Mouse (Mus musculus) cerebellum, adult 2 months (tissue): Measurements from ENCODE around the gene Ap1b1. TPM values are rescaled to one million over a fixed set of nuclear protein-coding genes. Genes with fewer than 3 reads are reported as not detected.

ENCODE experiments used
- DNase-seq, 2 experiments: peaks; one replicate each; pipeline ENCODE4 v3.0.0; 2021
- H3K27ac ChIP-seq: fragments of 200-500 bp; 2 replicates; pipeline ENCODE4 v1.5.1; 2012; ENCODE audit warnings: low read length, control low read depth, inconsistent platforms; ENCODE audit not compliant: insufficient read depth
- H3K27me3 ChIP-seq: fragments of 200-500 bp; 2 replicates; pipeline ENCODE4 v1.6.1; 2012; ENCODE audit warnings: inconsistent platforms, mild to moderate bottlenecking, low read length, moderate library complexity; ENCODE audit not compliant: control insufficient read depth, insufficient read depth
- H3K4me1 ChIP-seq: fragments of 200-500 bp; 2 replicates; pipeline ENCODE4 v1.6.1; 2011; ENCODE audit warnings: low read length; ENCODE audit not compliant: control insufficient read depth, insufficient read depth
- H3K4me3 ChIP-seq: fragments of 200-500 bp; replicated peaks from 2 replicates; pipeline ENCODE3; 2011; ENCODE audit warnings: mild to moderate bottlenecking, low read depth, low read length, control low read depth; ENCODE audit not compliant: insufficient read depth
- CTCF ChIP-seq: fragments of 200-500 bp; IDR thresholded peaks from 2 replicates; pipeline ENCODE4 v1.5.1; 2011; ENCODE audit warnings: low read depth, mild to moderate bottlenecking, control low read depth, low read length, moderate library complexity, borderline replicate concordance; ENCODE audit not compliant: insufficient read depth
- POLR2A ChIP-seq: fragments of 200-500 bp; IDR thresholded peaks from 2 replicates; pipeline ENCODE4 v1.6.1; 2011; ENCODE audit warnings: low read length, control low read depth, borderline replicate concordance; ENCODE audit not compliant: insufficient read depth
- WGBS: fragments of 180-500 bp; shearing (Covaris S2); methylation state at CpG from one replicate; pipeline ENCODE4 v1.1.7; 2018; 5-methylcytosine and 5-hydroxymethylcytosine counted together
- polyA plus RNA-seq: library from polyadenylated mRNA; depleted of rRNA; stranded (reverse); fragments of >200 nt; gene quantifications from 2 replicates; pipeline ENCODE4 v1.2.3, GENCODE M21; 2012

Gene Ap1b1
- polyA plus RNA-seq, 1 experiment = 180 TPM

DNA sequence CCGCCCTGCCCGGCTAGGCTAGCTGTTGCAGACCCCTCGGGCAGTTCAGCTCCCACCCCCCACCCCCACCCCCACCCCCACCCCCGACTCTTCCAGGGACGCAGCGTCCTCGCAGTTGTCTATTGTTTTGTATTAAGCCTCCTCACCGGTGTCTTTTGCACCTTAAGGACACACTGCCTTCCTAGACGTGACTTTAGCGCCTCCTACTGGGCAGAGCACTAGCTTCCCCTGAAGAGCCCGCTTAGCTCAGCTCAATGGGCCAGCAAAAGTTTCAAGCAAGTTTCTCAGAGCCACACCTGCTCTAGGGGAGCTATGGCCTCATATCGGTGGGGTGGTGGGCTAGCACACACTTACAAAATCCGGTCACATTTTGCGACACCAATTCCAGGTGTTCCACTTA is 11.0 kb upstream of the Ap1b1 start:
- peak; percentile 55 to 68 for DNase-seq
- TF ChIP-seq CTCF = peak; percentile 91
- TF ChIP-seq POLR2A = no peak
- 9% methylated on average over 14 of the region's 14 CpGs for WGBS
- no peak overlapping the region for H3K27ac ChIP-seq
- no peak overlapping the region for H3K4me3 ChIP-seq
- no peaks in the 10 kb centered on the region for H3K4me1 ChIP-seq
- no peaks in the 10 kb centered on the region for H3K27me3 ChIP-seq

GRCm38 (mm10) chr11:4983010-4983409 is 3.6 kb upstream of the Ap1b1 start:
- TF ChIP-seq CTCF (no peak), POLR2A (no peak)

DNA sequence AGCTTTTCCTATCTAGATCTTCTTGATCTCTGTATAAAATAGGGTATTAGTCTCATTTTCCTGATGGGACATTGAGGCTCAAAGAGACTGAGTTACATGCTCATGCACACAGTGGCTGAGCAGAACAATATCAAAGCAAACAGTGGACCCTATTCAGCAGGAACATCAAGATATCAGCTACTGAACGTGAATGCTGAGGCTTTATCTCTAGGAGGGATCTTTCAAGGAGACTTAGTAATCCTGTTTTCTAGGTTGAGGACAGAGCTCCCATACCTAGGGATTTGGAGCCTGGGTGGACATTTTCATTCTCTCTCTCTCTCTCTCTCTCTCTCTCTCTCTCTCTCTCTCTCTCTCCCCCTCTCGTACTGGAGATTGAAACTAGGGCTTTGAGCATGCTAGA is 3.1 kb upstream of the Ap1b1 start:
- Histone ChIP-seq H3K27me3 (no peaks in the 10 kb centered on the region), H3K27ac (no peak overlapping the region), H3K4me3 (no peak overlapping the region), H3K4me1 (peaks cover 3% of the 10 kb centered on the region; the same call in 1 of the 2 replicates)
- TF ChIP-seq POLR2A = no peak
- TF ChIP-seq CTCF = no peak
- 91% methylated on average over 2 of the region's 2 CpGs for WGBS
- DNase-seq = no peak

More at GRCm38 (mm10) chr11:4983010-4983409, 3.6 kb upstream of the Ap1b1 start:
- DNase-seq = no peak
- no peak overlapping the region for H3K27ac ChIP-seq
- H3K27me3 ChIP-seq = no peaks in the 10 kb centered on the region
- 66% methylated on average over 3 of the region's 3 CpGs for WGBS
- H3K4me1 ChIP-seq = peaks cover 3% of the 10 kb centered on the region; the same call in 1 of the 2 replicates
- H3K4me3 ChIP-seq = no peak overlapping the region

DNA sequence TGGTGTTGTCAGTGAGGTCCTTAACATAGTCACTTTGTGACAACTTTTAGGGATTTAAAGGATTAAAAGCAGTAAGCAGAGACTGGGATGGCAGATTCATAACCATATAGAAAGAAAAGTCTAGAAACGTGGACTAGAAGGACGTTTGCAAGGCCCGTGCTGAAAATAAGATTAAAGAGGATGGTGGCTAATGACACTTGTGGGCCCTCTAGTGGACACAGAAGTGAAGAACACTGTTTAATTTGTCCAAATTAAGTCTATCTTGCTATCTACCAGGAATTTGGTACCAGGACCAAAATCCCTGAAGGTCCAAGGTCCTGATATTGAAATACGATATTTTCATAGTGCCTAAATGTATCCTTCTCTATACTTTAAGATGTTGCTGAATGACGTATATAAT is 2.4 kb upstream of the Ap1b1 start:
- Histone ChIP-seq H3K4me1 (peaks cover 8% of the 10 kb centered on the region; the same call in 1 of the 2 replicates), H3K27ac (no peak overlapping the region), H3K4me3 (no peak overlapping the region), H3K27me3 (no peaks in the 10 kb centered on the region)
- 4% methylated on average over 5 of the region's 5 CpGs for WGBS
- TF ChIP-seq POLR2A (no peak), CTCF (peak; percentile 25; the same call in 1 of the 2 replicates)
- DNase-seq = peak in 1 of 2 experiments; percentile 51

GRCm38 (mm10) chr11:4984799-4985198 is 1.8 kb upstream of the Ap1b1 start:
- 83% methylated on average over 3 of the region's 3 CpGs for WGBS
- DNase-seq = no peak
- Histone ChIP-seq H3K27ac (no peak overlapping the region), H3K27me3 (no peaks in the 10 kb centered on the region), H3K4me3 (no peak overlapping the region), H3K4me1 (peaks cover 12% of the 10 kb centered on the region)
- no peak for TF ChIP-seq POLR2A
- TF ChIP-seq CTCF = no peak

GRCm38 (mm10) chr11:4987487-4987852 is 846 bp downstream of the Ap1b1 start:
- no peak for DNase-seq
- Histone ChIP-seq H3K27ac (0 out of 2 replicates have a peak overlapping the region, but pooled peaks have one; percentile 44), H3K27me3 (no peaks in the 10 kb centered on the region), H3K4me1 (peaks cover 21% of the 10 kb centered on the region), H3K4me3 (peak overlapping the region; percentile 67)
- WGBS = 32% methylated on average over 11 of the region's 11 CpGs
- TF ChIP-seq CTCF (no peak), POLR2A (no peak)

GRCm38 (mm10) chr11:4989187-4989586 is 2.6 kb downstream of the Ap1b1 start:
- 69% methylated on average over 3 of the region's 3 CpGs for WGBS
- peaks cover 21% of the 10 kb centered on the region for H3K4me1 ChIP-seq
- no peak overlapping the region for H3K27ac ChIP-seq
- DNase-seq = no peak
- H3K4me3 ChIP-seq = no peak overlapping the region
- no peak for TF ChIP-seq POLR2A
- no peak for TF ChIP-seq CTCF
- H3K27me3 ChIP-seq = no peaks in the 10 kb centered on the region

DNA sequence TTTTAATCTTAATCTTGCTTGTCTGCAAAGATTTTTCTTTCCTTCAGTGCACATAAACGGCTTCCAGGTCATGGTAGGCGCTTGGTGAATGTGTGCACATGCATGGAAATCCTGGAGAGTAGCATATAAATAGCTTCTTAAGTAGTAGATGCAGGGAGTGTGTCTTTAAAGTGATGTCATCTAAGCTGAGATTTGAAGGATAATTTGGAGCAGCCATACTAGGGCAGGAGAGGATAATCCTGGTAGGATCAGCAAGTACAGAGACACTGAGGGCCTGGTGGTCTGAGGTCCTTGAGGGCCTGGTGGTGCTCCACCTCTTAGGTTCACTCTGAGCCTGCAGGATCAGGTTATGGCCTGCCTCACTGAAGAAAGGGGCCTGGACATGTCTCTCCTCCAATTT is 5.8 kb downstream of the Ap1b1 start:
- WGBS = 86% methylated on average over 2 of the region's 2 CpGs
- H3K27me3 ChIP-seq = no peaks in the 10 kb centered on the region
- H3K4me3 ChIP-seq = no peak overlapping the region
- no peak for DNase-seq
- TF ChIP-seq POLR2A (no peak), CTCF (no peak)
- no peak overlapping the region for H3K27ac ChIP-seq
- H3K4me1 ChIP-seq = peaks cover 21% of the 10 kb centered on the region
